Mouse (Mus musculus): ENCODE results near the gene Prss53. TPM values are rescaled to one million over a fixed set of nuclear protein-coding genes. Genes with fewer than 3 reads are reported as not detected.
A peak's percentile ranks its signal among the peaks of the same experiment; 100 is the strongest.

Gene Prss53
- polyA plus RNA-seq, 1 experiment from 2014 or later: 0.45 TPM

DNA sequence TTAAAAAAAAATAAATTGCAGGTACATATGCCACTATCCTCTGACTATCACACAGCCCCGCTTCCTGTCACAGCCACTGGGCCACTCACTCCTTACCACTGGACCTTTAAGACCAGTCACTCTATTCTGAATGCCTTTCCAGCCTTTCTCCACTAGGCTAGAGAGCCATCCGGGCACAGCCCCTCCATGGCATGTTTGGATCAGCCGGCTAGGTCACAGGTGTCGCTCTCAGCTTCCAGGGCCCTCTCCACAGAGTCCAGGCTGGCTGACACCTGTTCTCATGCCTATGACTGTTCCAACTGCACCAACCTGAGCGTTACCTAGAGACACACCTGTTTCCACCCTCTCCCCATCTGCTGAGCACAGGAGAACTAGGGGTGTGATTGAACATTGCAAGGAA is 37.8 kb upstream of the Prss53 start:
- in situ Hi-C loops (cut with MboI; ENCODE audit: low pct_unique_long_range_greater_than_20kb): no loop called here
- H3K27me3 ChIP-seq: no peaks in the 10 kb centered on the region
- DNase-seq (ENCODE audit: low read depth, low spot score) (no peak), ATAC-seq (no peak)
- POLR2A ChIA-PET: interaction anchor here (0.8 kb wide), 1 partner anchor 24 kb away, joined by 3 read pairs; no protein-coding TSS in a partner anchor
- no peak for TF ChIP-seq CTCF (IDR thresholded peaks at IDR 0.05)
- CTCF ChIA-PET: interaction anchor here (1.8 to 1.9 kb wide), 2 partner anchors 10 to 11 kb away, joined by 3 to 6 read pairs; no protein-coding TSS in a partner anchor

DNA sequence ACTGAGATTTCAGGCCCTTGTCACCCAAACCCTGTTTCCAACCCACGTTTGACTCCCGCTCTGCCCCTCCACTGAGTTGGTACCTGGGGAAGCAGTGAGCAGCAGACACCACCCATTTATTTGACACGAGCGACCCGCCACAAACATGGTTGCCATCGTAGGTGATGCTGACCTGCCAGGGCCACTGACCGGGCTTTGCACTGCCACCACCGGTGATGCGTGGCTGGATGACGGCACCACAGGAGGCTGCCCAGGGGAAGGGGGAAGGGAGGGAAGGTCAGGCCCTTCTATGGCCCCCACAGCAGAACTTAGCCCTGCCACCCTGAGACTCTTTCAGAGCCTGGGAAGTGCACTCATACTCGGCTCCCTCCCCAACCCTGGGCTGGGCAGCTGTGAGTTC is 37.0 kb upstream of the Prss53 start:
- POLR2A ChIA-PET: interaction anchor here (0.6 kb wide), 1 partner anchor 44 kb away, joined by 4 read pairs; no protein-coding TSS in a partner anchor
- ATAC-seq: no peak
- DNase-seq (ENCODE audit: low read depth, low spot score): no peak
- no peak for TF ChIP-seq CTCF (IDR thresholded peaks at IDR 0.05)
- CTCF ChIA-PET: interaction anchor here (0.9 to 1.9 kb wide), 3 partner anchors 8 to 13 kb away, joined by 3 to 4 read pairs (median 3); no protein-coding TSS in a partner anchor
- in situ Hi-C loops (cut with MboI; ENCODE audit: low pct_unique_long_range_greater_than_20kb): no loop called here
- H3K27me3 ChIP-seq: no peaks in the 10 kb centered on the region

DNA sequence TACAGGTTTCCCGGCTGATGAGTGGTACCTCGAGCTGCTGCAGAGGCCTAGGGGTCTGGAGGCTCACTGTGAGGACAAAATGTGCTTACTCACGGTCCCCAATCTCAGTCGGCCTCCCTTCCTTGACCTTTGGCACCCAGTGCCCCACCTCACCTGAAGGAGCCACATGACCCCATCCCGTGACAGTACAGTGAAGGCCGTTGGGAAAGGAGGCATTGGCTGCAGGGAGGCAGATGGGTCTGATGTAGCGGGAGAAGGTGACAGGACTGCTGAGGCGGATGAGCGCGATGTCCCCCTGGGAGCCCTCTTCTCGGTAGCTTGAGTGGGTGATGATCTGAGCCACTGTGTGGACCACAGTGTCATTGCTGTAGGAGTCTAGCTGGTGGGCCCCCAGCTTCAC is 36.1 kb upstream of the Prss53 start:
- no peaks in the 10 kb centered on the region for H3K27me3 ChIP-seq
- DNase-seq (ENCODE audit: low read depth, low spot score) (no peak), ATAC-seq (no peak)
- TF ChIP-seq CTCF (IDR thresholded peaks at IDR 0.05): no peak
- in situ Hi-C loops (cut with MboI; ENCODE audit: low pct_unique_long_range_greater_than_20kb): no loop called here
- ChIA-PET CTCF (interaction anchor here (0.9 to 1.9 kb wide), 3 partner anchors 9 to 13 kb away, joined by 3 to 4 read pairs (median 3); no protein-coding TSS in a partner anchor), POLR2A (interaction anchor here (1.0 kb wide), 1 partner anchor 14 kb away, joined by 3 read pairs; the partner anchor contains the start of gene Kat8)

DNA sequence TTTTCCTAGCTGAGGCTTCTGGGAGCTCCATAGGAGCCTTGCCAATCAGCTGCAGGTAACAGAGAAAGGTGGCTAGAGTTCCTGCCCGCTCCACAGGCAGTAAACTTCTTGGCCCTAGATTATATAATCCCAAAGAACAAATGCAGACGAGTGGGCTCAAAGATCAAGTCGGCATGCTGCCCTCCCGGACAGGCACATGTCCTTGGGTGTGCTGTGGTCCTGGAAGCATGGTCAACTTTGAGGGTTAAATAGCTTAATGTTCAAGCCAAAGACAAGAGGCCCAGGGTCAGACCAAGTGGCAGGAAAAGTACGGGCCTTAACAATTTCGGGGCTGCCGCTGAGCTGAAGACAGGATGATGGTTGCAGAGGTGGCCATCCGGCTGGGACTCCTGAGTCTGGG is 35.3 kb upstream of the Prss53 start:
- ChIA-PET CTCF (interaction anchor here (0.9 to 10.1 kb wide), 4 partner anchors 8 to 37 kb away, joined by 3 to 123 read pairs (median 4); no protein-coding TSS in a partner anchor), POLR2A (interaction anchor here (0.7 to 1.0 kb wide), 2 partner anchors 13 to 14 kb away, joined by 3 read pairs; partner anchors contain the start of gene Kat8)
- H3K27me3 ChIP-seq: no peaks in the 10 kb centered on the region
- in situ Hi-C loops (cut with MboI; ENCODE audit: low pct_unique_long_range_greater_than_20kb): no loop called here
- DNase-seq (ENCODE audit: low read depth, low spot score) (no peak), ATAC-seq (no peak)
- TF ChIP-seq CTCF (IDR thresholded peaks at IDR 0.05): no peak

DNA sequence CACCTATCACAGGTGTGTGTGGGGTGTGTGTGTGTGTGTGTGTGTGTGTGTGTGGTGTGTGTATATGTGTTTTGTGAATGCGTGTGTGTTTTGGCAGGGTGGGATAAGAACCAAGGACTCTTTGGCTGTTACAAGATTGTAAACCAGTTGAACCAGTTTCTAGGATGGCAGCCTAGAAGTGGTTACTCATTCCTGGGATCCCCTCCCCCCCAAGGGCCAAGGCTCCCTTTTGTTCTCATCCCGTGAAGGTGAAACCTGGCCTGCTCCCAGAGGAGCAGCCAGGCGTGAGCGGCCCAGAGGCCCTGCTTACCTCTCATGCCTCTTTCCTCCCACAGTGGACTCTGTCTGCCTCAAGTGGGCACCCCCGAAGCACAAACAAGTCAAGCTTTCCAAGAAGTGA is 34.5 kb upstream of the Prss53 start:
- ATAC-seq: peak; percentile 55
- POLR2A ChIA-PET: interaction anchor here (0.6 to 0.7 kb wide), 2 partner anchors 13 to 63 kb away, joined by 3 to 4 read pairs; partner anchors contain the start of gene Kat8
- DNase-seq (ENCODE audit: low read depth, low spot score): no peak

DNA sequence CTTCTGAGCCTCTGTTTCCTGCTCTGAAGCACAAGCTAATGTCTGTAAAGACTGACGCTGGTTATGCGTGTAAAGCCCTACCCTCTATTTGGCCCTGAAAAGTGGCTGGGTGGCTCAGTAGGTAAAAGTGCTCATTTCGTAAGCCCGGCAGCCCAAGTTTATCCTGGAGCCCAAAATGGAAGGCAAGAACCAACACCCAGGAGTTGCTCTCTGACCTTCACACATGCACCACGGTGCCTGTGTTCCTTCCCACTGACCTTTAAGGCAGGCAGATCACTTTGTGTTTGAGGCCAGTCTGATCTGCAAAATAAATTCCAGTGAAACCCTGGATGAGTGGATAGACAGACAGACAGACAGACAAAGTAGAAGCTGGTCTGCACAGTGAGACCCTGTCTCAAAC is 32.9 kb upstream of the Prss53 start:
- CTCF ChIA-PET: interaction anchor here (10.1 kb wide), 1 partner anchor 11 kb away, joined by 123 read pairs; no protein-coding TSS in a partner anchor
- no peaks in the 10 kb centered on the region for H3K27me3 ChIP-seq
- no peak for TF ChIP-seq CTCF (IDR thresholded peaks at IDR 0.05)
- POLR2A ChIA-PET: no interaction called here
- DNase-seq (ENCODE audit: low read depth, low spot score) (no peak), ATAC-seq (no peak)
- in situ Hi-C loops (cut with MboI; ENCODE audit: low pct_unique_long_range_greater_than_20kb): no loop called here

More for the DNA sequence above, 34.5 kb upstream of the Prss53 start:
- in situ Hi-C loops (cut with MboI; ENCODE audit: low pct_unique_long_range_greater_than_20kb): no loop called here
- no peaks in the 10 kb centered on the region for H3K27me3 ChIP-seq
- no peak for TF ChIP-seq CTCF (IDR thresholded peaks at IDR 0.05)
- CTCF ChIA-PET: interaction anchor here (0.7 to 10.1 kb wide), 3 partner anchors 9 to 15 kb away, joined by 3 to 123 read pairs (median 4); no protein-coding TSS in a partner anchor

DNA sequence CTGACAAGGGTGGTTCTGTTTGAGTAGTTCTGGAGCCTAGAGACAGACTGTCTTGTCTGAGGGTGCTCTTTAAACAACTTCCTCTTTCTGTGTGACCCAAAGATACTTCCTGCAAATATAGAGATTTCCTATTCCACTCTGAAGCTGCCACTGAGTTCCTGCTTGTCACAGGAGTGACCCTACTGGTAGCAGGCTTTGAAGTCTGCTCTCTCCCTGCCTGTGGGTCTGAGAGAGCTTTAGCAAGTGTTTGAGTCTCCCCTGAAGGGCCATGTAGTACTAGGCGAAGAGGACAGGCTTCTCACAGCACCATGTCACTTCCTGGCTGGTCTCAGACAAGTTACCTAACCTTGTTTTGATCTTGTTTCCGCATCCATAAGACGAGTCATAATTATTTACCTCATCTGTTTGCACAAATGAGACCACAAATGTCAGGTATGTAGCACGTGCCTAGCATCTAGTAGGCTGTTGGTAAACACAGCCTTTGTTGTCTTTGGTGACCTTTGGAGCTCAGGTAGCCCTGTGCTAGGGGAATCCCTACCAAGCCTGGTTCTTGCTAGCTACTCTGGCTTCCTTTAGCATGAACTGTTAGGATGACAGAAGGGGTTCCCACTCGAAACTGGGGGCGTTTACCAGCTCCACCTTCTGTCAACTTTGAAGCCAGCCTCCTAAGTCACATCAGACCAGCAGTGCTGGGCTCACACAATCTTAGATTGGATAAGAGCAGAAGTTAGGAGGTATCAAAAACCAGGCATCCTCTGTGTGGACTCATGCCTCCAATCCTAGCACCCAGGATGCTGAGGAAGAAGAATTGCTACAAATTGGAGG is 31.9 kb upstream of the Prss53 start:
- H3K27me3 ChIP-seq: no peaks in the 10 kb centered on the region
- ATAC-seq (no peak), DNase-seq (ENCODE audit: low read depth, low spot score) (no peak)
- CTCF ChIA-PET: interaction anchor here (1.4 to 10.1 kb wide), 2 partner anchors 11 to 12 kb away, joined by 4 to 123 read pairs; partner anchors contain the start of gene Kat8
- in situ Hi-C loops (cut with MboI; ENCODE audit: low pct_unique_long_range_greater_than_20kb): no loop called here
- POLR2A ChIA-PET: interaction anchor here (0.6 to 1.5 kb wide), 2 partner anchors 9 to 70 kb away, joined by 3 to 5 read pairs; no protein-coding TSS in a partner anchor
- TF ChIP-seq CTCF (IDR thresholded peaks at IDR 0.05): no peak

DNA sequence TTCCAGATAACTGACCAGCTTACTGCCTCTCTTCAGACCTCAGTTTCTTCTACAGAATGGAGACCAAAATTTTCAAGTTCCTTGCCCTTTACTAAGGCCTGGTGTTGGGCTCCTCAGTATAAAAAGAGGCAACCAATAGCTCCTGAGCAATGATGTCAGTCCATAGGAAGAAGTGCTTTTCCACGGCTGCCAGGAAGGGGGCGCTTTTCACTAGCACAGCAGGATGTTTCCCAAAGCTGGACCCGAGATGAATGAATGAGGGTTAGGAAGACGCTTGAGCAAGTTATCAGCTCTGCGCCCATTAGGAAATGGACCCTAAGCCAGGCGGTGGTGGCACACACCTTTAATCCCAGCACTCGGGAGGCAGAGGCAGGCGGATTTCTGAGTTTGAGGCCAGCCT is 30.7 kb upstream of the Prss53 start:
- ChIA-PET CTCF (interaction anchor here (1.2 to 10.1 kb wide), 4 partner anchors 10 to 25 kb away, joined by 4 to 123 read pairs (median 6); partner anchors contain the start of genes Gm21974, Kat8 and Vkorc1), POLR2A (interaction anchor here (1.5 kb wide), 1 partner anchor 10 kb away, joined by 5 read pairs; no protein-coding TSS in a partner anchor)
- H3K27me3 ChIP-seq: no peaks in the 10 kb centered on the region
- no peak for TF ChIP-seq CTCF (IDR thresholded peaks at IDR 0.05)
- ATAC-seq (no peak), DNase-seq (ENCODE audit: low read depth, low spot score) (no peak)
- in situ Hi-C loops (cut with MboI; ENCODE audit: low pct_unique_long_range_greater_than_20kb): no loop called here

DNA sequence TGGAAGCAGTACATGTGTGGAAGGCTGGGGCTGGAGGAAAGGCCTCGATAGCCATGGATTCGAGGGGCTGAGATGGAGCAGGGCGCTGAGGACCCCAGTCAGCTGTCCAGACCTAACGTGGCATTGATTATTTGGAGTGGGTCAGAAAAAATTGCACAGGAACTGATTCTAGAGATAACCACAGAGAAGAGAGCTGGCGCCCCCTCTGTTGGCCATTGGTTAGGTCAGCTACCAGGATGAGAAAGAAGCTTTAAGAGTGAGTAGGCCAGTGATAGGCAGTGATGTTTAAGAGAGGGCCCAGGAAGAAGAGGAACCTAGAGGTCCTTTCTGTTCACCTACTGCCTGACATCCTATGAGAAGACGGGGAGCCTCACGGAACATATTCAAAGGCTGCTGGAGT is 28.5 kb upstream of the Prss53 start:
- no peak for DNase-seq (ENCODE audit: low read depth, low spot score)
- ChIA-PET CTCF (interaction anchor here (1.2 to 10.1 kb wide), 6 partner anchors 10 to 118 kb away, joined by 3 to 123 read pairs (median 4); no protein-coding TSS in a partner anchor), POLR2A (no interaction called here)
- H3K27me3 ChIP-seq: no peaks in the 10 kb centered on the region
- peak; percentile 66 for TF ChIP-seq CTCF (IDR thresholded peaks at IDR 0.05)
- ATAC-seq: no peak
- in situ Hi-C loops (cut with MboI; ENCODE audit: low pct_unique_long_range_greater_than_20kb): no loop called here

DNA sequence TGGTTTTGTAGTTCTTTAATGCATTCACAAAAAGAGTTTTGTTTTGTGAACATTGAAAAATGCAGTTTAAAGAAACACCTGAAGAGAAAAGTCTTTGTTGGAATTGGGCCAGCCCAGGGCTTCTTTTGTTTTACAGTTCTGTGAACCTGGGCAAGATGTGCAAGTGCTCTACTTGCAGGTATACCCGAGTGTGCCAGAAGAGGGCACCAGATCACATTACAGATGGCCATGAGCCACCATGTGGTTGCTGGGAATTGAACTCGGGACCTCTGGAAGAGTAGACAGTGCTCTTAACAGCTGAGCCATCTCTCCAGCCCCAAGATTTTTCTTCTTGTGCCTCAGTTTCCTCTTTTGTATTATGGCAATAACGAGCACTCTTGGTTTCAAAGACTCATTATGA is 27.4 kb upstream of the Prss53 start:
- no peak for DNase-seq (ENCODE audit: low read depth, low spot score)
- in situ Hi-C loops (cut with MboI; ENCODE audit: low pct_unique_long_range_greater_than_20kb): no loop called here
- peak; percentile 83 for TF ChIP-seq CTCF (IDR thresholded peaks at IDR 0.05)
- no peaks in the 10 kb centered on the region for H3K27me3 ChIP-seq
- POLR2A ChIA-PET: interaction anchor here (1.0 kb wide), 1 partner anchor 18 kb away, joined by 3 read pairs; no protein-coding TSS in a partner anchor
- ATAC-seq: no peak
- CTCF ChIA-PET: interaction anchor here (1.4 to 10.1 kb wide), 4 partner anchors 11 to 57 kb away, joined by 3 to 123 read pairs (median 5); no protein-coding TSS in a partner anchor
